Mouse (Mus musculus): ENCODE measurements around the gene Ifit2. TPM values are rescaled to one million over a fixed set of nuclear protein-coding genes. Genes with fewer than 3 reads are reported as not detected.

The Ifit2 gene
- total and polyA plus RNA-seq, 2 experiments from 2014 or later, result 8.2 to 11.5 TPM

- no peak for TF ChIP-seq CTCF (IDR thresholded peaks at IDR 0.05)
- ATAC-seq (ENCODE audit: low FRiP score), result no peak
- WGBS, result 84% methylated on average over 2 of the region's 2 CpGs
Measured at GRCm38 (mm10) chr19:34516346-34516745, 34.1 kb upstream of the Ifit2 start.

GRCm38 (mm10) chr19:34517197-34517596, 33.3 kb upstream of the Ifit2 start:
- Histone ChIP-seq H3K27ac (ENCODE audit: low read depth, low read length) (no peak overlapping the region), H3K4me2 (ENCODE audit: low read depth, low read length, poor library complexity, severe bottlenecking) (no peak overlapping the region), H3K36me3 (ENCODE audit: insufficient read depth, low read length) (peaks cover 7% of the 10 kb centered on the region; the same call in 1 of the 2 replicates), H3K9me3 (ENCODE audit: low read length) (no peaks in the 10 kb centered on the region), H3K4me3 (ENCODE audit: low read depth, low read length) (no peak overlapping the region), H3K4me1 (ENCODE audit: insufficient read depth, low read length) (no peaks in the 10 kb centered on the region), H3K27me3 (ENCODE audit: insufficient read depth, low read length) (no peaks in the 10 kb centered on the region), H3K9ac (replicated peaks; ENCODE audit: low read length, poor library complexity, severe bottlenecking) (no peak overlapping the region)
- ATAC-seq (ENCODE audit: low FRiP score) (no peak), DNase-seq (ENCODE audit: low spot score) (no peak)
- WGBS, result 92% methylated on average over 3 of the region's 3 CpGs
- no peak for TF ChIP-seq CTCF (IDR thresholded peaks at IDR 0.05)

More at GRCm38 (mm10) chr19:34516346-34516745, 34.1 kb upstream of the Ifit2 start:
- no peaks in the 10 kb centered on the region for H3K9me3 ChIP-seq (ENCODE audit: low read length)
- no peak overlapping the region for H3K27ac ChIP-seq (ENCODE audit: low read depth, low read length)
- no peak for DNase-seq (ENCODE audit: low spot score)
- H3K9ac ChIP-seq (replicated peaks; ENCODE audit: low read length, poor library complexity, severe bottlenecking), result no peak overlapping the region
- H3K4me1 ChIP-seq (ENCODE audit: insufficient read depth, low read length), result no peaks in the 10 kb centered on the region
- H3K4me3 ChIP-seq (ENCODE audit: low read depth, low read length), result no peak overlapping the region
- H3K27me3 ChIP-seq (ENCODE audit: insufficient read depth, low read length), result no peaks in the 10 kb centered on the region
- 0 out of 2 replicates have a peak, but pooled peaks cover 7% of the 10 kb centered on the region for H3K36me3 ChIP-seq (ENCODE audit: insufficient read depth, low read length)
- H3K4me2 ChIP-seq (ENCODE audit: low read depth, low read length, poor library complexity, severe bottlenecking), result no peak overlapping the region

- DNase-seq (ENCODE audit: low spot score) (no peak), ATAC-seq (ENCODE audit: low FRiP score) (no peak)
- Histone ChIP-seq H3K27ac (ENCODE audit: low read depth, low read length) (no peak overlapping the region), H3K9me3 (ENCODE audit: low read length) (no peaks in the 10 kb centered on the region), H3K27me3 (ENCODE audit: insufficient read depth, low read length) (no peaks in the 10 kb centered on the region), H3K4me3 (ENCODE audit: low read depth, low read length) (no peak overlapping the region), H3K9ac (replicated peaks; ENCODE audit: low read length, poor library complexity, severe bottlenecking) (no peak overlapping the region), H3K36me3 (ENCODE audit: insufficient read depth, low read length) (peaks cover 7% of the 10 kb centered on the region; the same call in 1 of the 2 replicates), H3K4me1 (ENCODE audit: insufficient read depth, low read length) (no peaks in the 10 kb centered on the region), H3K4me2 (ENCODE audit: low read depth, low read length, poor library complexity, severe bottlenecking) (no peak overlapping the region)
- WGBS, result 95% methylated on average over 13 of the region's 13 CpGs
- no peak for TF ChIP-seq CTCF (IDR thresholded peaks at IDR 0.05)
Measured at GRCm38 (mm10) chr19:34517812-34518594, 32.5 kb upstream of the Ifit2 start.

- no peaks in the 10 kb centered on the region for H3K27me3 ChIP-seq (ENCODE audit: insufficient read depth, low read length)
- 69% methylated on average over 3 of the region's 3 CpGs for WGBS
Measured at GRCm38 (mm10) chr19:34518786-34519185, 31.7 kb upstream of the Ifit2 start.

GRCm38 (mm10) chr19:34519646-34520045, 30.8 kb upstream of the Ifit2 start:
- 91% methylated on average over 3 of the region's 3 CpGs for WGBS

More at GRCm38 (mm10) chr19:34518786-34519185, 31.7 kb upstream of the Ifit2 start:
- Histone ChIP-seq H3K4me1 (ENCODE audit: insufficient read depth, low read length) (no peaks in the 10 kb centered on the region), H3K9me3 (ENCODE audit: low read length) (no peaks in the 10 kb centered on the region), H3K27ac (ENCODE audit: low read depth, low read length) (no peak overlapping the region), H3K4me2 (ENCODE audit: low read depth, low read length, poor library complexity, severe bottlenecking) (no peak overlapping the region), H3K9ac (replicated peaks; ENCODE audit: low read length, poor library complexity, severe bottlenecking) (no peak overlapping the region), H3K4me3 (ENCODE audit: low read depth, low read length) (no peak overlapping the region), H3K36me3 (ENCODE audit: insufficient read depth, low read length) (peaks cover 7% of the 10 kb centered on the region; the same call in 1 of the 2 replicates)
- no peak for DNase-seq (ENCODE audit: low spot score)
- TF ChIP-seq CTCF (IDR thresholded peaks at IDR 0.05), result no peak
- no peak for ATAC-seq (ENCODE audit: low FRiP score)

GRCm38 (mm10) chr19:34520051-34520450, 30.4 kb upstream of the Ifit2 start:
- no peak for TF ChIP-seq CTCF (IDR thresholded peaks at IDR 0.05)
- no peak overlapping the region for H3K4me2 ChIP-seq (ENCODE audit: low read depth, low read length, poor library complexity, severe bottlenecking)
- H3K27ac ChIP-seq (ENCODE audit: low read depth, low read length), result no peak overlapping the region
- ATAC-seq (ENCODE audit: low FRiP score), result no peak
- 81% methylated on average over 4 of the region's 4 CpGs for WGBS
- H3K9me3 ChIP-seq (ENCODE audit: low read length), result no peaks in the 10 kb centered on the region
- H3K4me1 ChIP-seq (ENCODE audit: insufficient read depth, low read length), result no peaks in the 10 kb centered on the region
- H3K36me3 ChIP-seq (ENCODE audit: insufficient read depth, low read length), result peaks cover 7% of the 10 kb centered on the region; the same call in 1 of the 2 replicates
- no peak overlapping the region for H3K9ac ChIP-seq (replicated peaks; ENCODE audit: low read length, poor library complexity, severe bottlenecking)
- no peak for DNase-seq (ENCODE audit: low spot score)
- H3K27me3 ChIP-seq (ENCODE audit: insufficient read depth, low read length), result no peaks in the 10 kb centered on the region
- no peak overlapping the region for H3K4me3 ChIP-seq (ENCODE audit: low read depth, low read length)

More at GRCm38 (mm10) chr19:34519646-34520045, 30.8 kb upstream of the Ifit2 start:
- Histone ChIP-seq H3K27me3 (ENCODE audit: insufficient read depth, low read length) (no peaks in the 10 kb centered on the region), H3K4me3 (ENCODE audit: low read depth, low read length) (no peak overlapping the region), H3K4me2 (ENCODE audit: low read depth, low read length, poor library complexity, severe bottlenecking) (no peak overlapping the region), H3K4me1 (ENCODE audit: insufficient read depth, low read length) (no peaks in the 10 kb centered on the region), H3K27ac (ENCODE audit: low read depth, low read length) (no peak overlapping the region), H3K9me3 (ENCODE audit: low read length) (no peaks in the 10 kb centered on the region), H3K9ac (replicated peaks; ENCODE audit: low read length, poor library complexity, severe bottlenecking) (no peak overlapping the region), H3K36me3 (ENCODE audit: insufficient read depth, low read length) (peaks cover 7% of the 10 kb centered on the region; the same call in 1 of the 2 replicates)
- no peak for DNase-seq (ENCODE audit: low spot score)
- no peak for TF ChIP-seq CTCF (IDR thresholded peaks at IDR 0.05)
- ATAC-seq (ENCODE audit: low FRiP score), result no peak
